Mouse (Mus musculus) left cerebral cortex, postnatal 14 days (tissue): ENCODE results near the gene Btg2. TPM values are rescaled to one million over a fixed set of nuclear protein-coding genes. Genes with fewer than 3 reads are reported as not detected.

ENCODE experiments used
- DNase-seq, 2 experiments: peaks; one replicate each; pipeline ENCODE4 v3.0.0; 2021 to 2022; ENCODE audit warnings: low spot score in 2 of 2, mixed read lengths in 1 of 2
- intact Hi-C: fragments of 180-260 bp; cut with DNase I; formaldehyde crosslinking; loops from one replicate; pipeline ENCODE4 v1.15.1; 2025
- total RNA-seq, 2 experiments: library from RNA; stranded (reverse); gene quantifications; 2 replicates each; pipeline ENCODE4 v1.2.3; 2021

Btg2 gene
- total RNA-seq, 2 experiments from 2014 or later: 14.6 to 17.5 TPM

DNA sequence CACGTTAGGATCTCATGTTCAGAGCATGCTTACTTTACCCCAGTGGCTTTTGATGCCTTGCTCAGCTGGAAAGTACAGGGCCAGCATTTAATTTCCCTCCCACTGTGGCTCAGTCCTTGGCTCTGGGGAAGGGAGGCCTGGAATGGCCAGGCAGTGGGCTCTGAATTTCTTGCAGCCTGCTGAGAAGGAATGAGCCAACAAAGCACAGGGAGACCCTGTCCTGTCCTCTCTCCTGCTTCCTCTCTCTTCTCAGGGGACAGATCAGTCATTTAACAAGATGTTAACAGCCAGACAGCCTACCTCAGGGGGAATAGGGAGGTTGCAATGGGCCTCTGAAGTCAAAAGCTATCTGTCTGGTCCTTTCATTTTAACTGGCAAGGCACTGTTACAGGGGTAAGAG lies 36.6 kb downstream of the Btg2 start:
- intact Hi-C loops: loop anchor here (10.0 kb wide), 1 partner anchor 408 kb away; no protein-coding TSS in a partner anchor
- no peak for DNase-seq

DNA sequence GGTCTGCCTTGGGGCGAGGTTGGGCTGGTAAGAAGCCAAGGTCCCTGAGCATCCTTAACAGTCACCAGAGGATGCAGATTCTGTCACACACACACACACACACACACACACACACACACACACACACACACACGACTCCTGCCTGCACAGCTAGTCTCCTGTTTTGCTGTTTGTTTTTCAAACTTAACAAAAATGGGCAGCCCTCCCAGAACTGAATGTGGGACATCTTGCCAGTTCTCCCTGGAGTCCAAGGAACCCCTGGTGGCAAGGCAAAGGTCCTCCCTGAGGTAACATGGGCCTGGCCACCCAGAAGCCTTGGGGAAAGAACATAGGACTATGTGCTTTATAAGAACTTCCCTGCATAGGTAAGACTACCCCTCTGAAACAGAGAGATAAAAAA lies 37.0 kb downstream of the Btg2 start:
- peak in 1 of 2 experiments; percentile 64 for DNase-seq
- intact Hi-C loops: loop anchor here (10.0 kb wide), 1 partner anchor 407 kb away; no protein-coding TSS in a partner anchor

DNA sequence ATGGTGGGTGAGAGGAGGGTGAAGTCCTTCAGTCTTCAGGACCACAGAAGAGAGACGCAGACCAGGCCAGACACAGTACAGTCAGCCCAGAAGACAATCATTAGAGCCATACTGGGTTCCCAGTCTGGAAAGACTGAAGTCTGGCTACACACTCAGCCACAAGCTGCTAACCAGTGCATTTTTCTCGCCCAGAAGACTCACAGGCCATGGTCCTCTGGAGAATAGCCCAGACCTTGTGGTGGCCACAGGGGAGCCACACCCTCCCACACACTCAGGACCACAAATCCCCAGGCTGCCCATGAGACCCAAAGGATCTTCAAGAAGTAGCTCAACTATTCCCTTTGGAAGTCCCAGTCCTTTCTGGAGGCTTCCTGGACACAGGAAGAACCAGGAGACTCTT lies 39.6 kb downstream of the Btg2 start:
- intact Hi-C loops: no loop called here
- no peak for DNase-seq

DNA sequence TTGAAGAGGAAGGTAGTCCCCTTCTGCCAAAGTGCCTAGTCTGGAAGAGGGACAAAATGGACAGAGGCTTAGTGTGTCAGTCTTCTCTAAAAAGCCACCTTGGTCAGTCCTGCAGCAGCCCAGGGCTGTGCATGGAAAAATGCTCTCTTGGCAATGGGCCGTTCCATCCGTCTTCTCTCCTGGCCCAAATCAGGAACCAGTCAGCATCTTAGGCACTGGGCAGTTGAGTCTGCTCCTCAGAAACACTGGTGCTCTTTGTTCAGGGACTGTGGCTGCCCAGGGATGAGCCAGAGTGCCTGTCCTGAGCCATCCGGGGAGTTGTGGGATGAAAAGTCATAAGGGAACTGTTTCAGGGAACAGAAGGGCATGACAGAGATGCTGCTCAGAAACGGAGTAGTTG lies 40.6 kb downstream of the Btg2 start:
- intact Hi-C loops: no loop called here
- DNase-seq: no peak

DNA sequence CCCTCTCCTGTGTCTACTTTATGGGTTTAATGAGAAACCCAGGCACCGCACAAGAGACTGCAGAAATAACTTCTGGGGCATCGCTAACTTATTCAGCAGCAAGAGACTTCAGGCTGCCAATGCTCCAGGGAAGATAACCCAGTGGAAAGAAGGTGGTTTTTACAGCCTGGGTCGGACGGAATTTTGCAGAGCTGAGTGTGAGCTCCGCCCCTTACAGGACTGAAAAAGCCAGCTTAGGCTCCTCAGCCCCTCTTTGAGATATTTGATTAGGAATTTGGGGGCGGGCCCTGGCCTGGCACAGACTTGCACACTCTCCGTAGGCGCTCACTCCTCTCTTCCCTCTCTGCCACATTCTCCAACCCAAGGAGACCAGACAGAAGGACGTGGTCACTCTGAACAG lies 41.7 kb downstream of the Btg2 start, which contains the start of gene Fmod:
TSS of gene Fmod (plus strand) at position 83 of the 400 bp plus-strand sequence.
- no peak for DNase-seq
- intact Hi-C loops: no loop called here

DNA sequence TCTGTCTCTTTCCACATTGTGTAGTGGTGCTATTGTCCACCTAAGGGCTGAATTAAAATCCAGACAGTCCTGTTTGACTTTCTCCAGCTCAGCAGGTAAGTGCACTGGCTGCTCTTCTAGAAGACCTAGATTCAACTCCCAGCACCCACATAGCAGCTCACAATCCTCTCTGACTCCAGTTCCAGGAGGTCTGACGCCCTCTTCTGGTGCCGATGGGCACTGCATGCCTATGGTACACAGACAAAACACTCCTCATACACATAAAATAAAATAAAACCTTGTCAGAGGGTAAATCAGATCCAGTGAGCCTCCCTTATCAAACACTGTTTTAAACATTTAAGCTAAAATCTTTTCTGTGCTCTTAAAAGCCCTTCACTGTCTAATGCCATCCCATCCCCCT lies 42.4 kb downstream of the Btg2 start:
- intact Hi-C loops: no loop called here
- no peak for DNase-seq

DNA sequence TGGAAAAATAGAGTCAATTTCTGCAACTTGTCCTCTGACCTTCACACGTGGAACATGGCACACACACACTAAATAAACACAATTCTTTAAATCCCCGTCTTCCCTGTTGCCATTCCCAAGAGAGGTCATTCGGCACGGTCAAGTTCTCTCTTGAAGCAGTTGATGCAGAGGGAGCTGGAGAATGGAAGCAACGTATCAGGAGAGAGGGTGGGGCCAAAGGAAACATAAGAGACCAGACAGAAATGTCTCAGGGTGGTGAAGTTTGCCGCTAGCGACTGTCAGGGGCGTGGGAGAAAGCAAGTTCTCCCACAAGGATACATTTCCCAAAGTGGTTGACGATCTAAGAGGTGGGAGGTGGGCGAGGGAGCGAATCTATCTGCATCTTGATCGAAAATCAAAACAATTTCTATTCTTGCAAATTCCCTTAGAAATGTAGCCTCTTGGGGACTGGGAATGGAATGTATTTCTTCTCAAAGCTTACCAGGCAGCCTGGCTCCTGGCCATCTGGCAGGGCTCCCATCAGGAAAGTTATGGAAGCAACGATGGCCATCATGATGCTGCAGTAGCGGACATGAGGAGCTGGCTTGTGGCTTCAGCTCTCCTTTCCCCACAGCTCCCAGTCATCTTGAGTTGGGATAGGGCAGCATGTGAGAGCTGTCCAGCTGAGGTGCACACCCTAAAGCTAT lies 50.6 kb downstream of the Btg2 start:
- intact Hi-C loops: no loop called here
- DNase-seq: peak; percentile 72 to 77

DNA sequence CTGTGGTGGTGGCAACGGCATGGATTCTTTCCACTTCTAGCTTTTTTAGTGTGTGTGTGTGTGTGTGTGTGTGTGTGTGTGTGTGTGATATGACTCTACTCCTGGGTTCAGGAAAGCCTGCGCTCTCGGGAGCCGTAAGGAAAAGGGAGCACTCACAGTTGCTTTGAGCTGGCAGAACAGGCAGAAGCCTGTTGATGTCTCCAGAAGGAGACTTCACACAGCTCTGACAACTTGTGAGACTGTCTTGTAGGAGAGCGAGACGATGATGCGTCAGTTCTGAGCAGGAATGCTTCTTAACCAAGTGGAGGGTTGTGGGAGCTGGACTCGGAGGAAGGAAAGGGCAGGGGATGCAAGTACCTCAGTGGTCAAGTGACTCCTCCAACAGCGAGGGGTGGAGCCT lies 52.2 kb downstream of the Btg2 start:
- intact Hi-C loops: no loop called here
- no peak for DNase-seq

DNA sequence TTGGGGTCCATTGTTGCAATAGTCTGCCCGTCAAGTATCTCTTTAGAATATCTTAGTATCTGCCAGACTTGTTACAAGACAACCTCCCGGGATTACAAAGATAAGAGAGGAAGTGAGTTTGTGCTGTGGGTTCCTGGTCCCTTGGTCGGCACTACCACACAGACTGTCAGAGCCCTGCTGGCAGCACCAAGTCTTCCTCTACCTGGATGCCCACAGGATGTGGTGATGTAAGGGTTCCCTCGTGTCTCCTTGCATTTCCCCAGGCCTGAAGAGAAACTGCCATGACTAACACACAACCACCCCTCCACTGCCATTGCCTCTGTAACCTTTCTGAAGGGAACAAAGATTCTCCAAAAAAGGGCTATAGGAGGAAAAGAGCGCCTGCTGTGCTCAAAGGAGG lies 52.9 kb downstream of the Btg2 start:
- no peak for DNase-seq

More for the DNA sequence above, 52.9 kb downstream of the Btg2 start:
- intact Hi-C loops: no loop called here

Other genes with a start within 250 kb of the Btg2 start
- gene Optc, start 171.1 kb downstream of the Btg2 start, total RNA-seq: 1 to 10 TPM; 1.9 to 2.2 TPM
- gene Prelp, start 157.7 kb downstream of the Btg2 start, total RNA-seq: 1 to 10 TPM; 4.2 to 5.7 TPM
- gene Fmod, start 41.9 kb downstream of the Btg2 start, total RNA-seq: 10 to 100 TPM; 16.8 to 21.8 TPM
- gene Chit1, start 32.1 kb upstream of the Btg2 start, total RNA-seq: under 1 TPM; 0.38 to 0.42 TPM
- gene Chil1, start 103.1 kb upstream of the Btg2 start, total RNA-seq: 1 to 10 TPM; 5.9 to 6.9 TPM
- not detected for gene Mybph, start 114.3 kb upstream of the Btg2 start, total RNA-seq
- 100 to 1,000 TPM; 169 to 185 TPM for gene Adora1, start 156.3 kb upstream of the Btg2 start, total RNA-seq
- not detected for gene Myog, start 210.9 kb upstream of the Btg2 start, total RNA-seq